12 mouse cellular contexts compared by ENCODE assay signal in genomic region chr12:105545696-105546435, GRCm38 (mm10). TPM values are rescaled to one million over a fixed set of nuclear protein-coding genes. Genes with fewer than 3 reads are reported as not detected.
DNase-seq lines count a peak whose midpoint lies in the region; ATAC-seq and TF ChIP-seq lines count a peak whose summit lies in the region.
"Had no signal": no experiment of that assay in that cellular context is flagged by ENCODE, and none has a peak within 500 bp of the region (broad histone marks: within the 10 kb centered on the region; RNA-seq: fewer than 3 reads in every experiment).

No protein-coding gene starts in this region.

- WGBS in neural tube, embryonic 11.5 days, result 26% methylated on average over 17 of the region's 17 CpGs

- no peak overlapping the region for H3K27ac ChIP-seq in ES-E14 (ENCODE audit: insufficient read depth, low read depth, low read length, poor library complexity, severe bottlenecking)
- no peak overlapping the region for H3K27ac ChIP-seq in neural tube, embryonic 11.5 days (ENCODE audit: low read depth, low read length)

- H3K4me1 ChIP-seq in ES-E14 (ENCODE audit: control insufficient read depth in 2 of 2, insufficient read depth in 2 of 2, low read length in 2 of 2, poor library complexity in 1 of 2), result peaks cover 2 to 9% of the 10 kb centered on the region in 2 experiments; a peak in 3 of 4 replicates
- H3K4me1 ChIP-seq in neural tube, embryonic 11.5 days (ENCODE audit: control insufficient read depth, insufficient read depth, low read length), result no peaks in the 10 kb centered on the region; the same call in 1 of the 2 replicates

- no peak overlapping the region for H3K4me2 ChIP-seq in neural tube, embryonic 11.5 days (ENCODE audit: low read depth)

- peak; percentile 52 to 65 for DNase-seq in lung, adult 18-20 months
- DNase-seq in lung, postnatal 14 days, result no peak
- peak; percentile 56 for DNase-seq in ES-E14 (ENCODE audit: low read depth, low spot score)
- peak; percentile 70 for DNase-seq in embryo, embryonic 10 days (ENCODE audit: low spot score)
- peak; percentile 34 for DNase-seq in neural tube, embryonic 11.5 days (ENCODE audit: low spot score)
- DNase-seq in adrenal gland, postnatal 10 days, result no peak
- no peak for DNase-seq in kidney, adult 18-20 months
- DNase-seq: cerebellum, adult 18-20 months; kidney, postnatal 25 days; thymus, postnatal 36 days had no signal

- H3K9ac ChIP-seq in ES-E14 (ENCODE audit: insufficient read depth, low read depth, low read length, poor library complexity, severe bottlenecking), result no peak overlapping the region
- H3K9ac ChIP-seq in neural tube, embryonic 11.5 days (ENCODE audit: low read length), result no peak overlapping the region; the same call in 1 of the 2 replicates

- peak overlapping the region in 1 of 2 experiments; percentile 8; a peak in 1 of 4 replicates for H3K4me3 ChIP-seq in ES-E14 (ENCODE audit: insufficient read depth in 1 of 2, low read depth in 1 of 2, low read length in 2 of 2, poor library complexity in 1 of 2, severe bottlenecking in 1 of 2)
- H3K4me3 ChIP-seq in neural tube, embryonic 11.5 days (ENCODE audit: low read depth, low read length), result no peak overlapping the region

- no peaks in the 10 kb centered on the region for H3K36me3 ChIP-seq in ES-E14 (ENCODE audit: control insufficient read depth, insufficient read depth, low read length, poor library complexity, severe bottlenecking)
- no peaks in the 10 kb centered on the region for H3K36me3 ChIP-seq in neural tube, embryonic 11.5 days (ENCODE audit: control insufficient read depth, insufficient read depth, low read length)

- in situ Hi-C loops in ES-E14 (cut with MboI; ENCODE audit: low sequenced_read_pairs in 2 of 2, unreplicated experiment in 2 of 2), result no loop called here

- no peaks in the 10 kb centered on the region for H3K27me3 ChIP-seq in neural tube, embryonic 11.5 days (ENCODE audit: control insufficient read depth, insufficient read depth, low read length)

- H3K9me3 ChIP-seq in ES-E14 (ENCODE audit: control insufficient read depth, insufficient read depth, low read depth, low read length), result no peaks in the 10 kb centered on the region
- no peaks in the 10 kb centered on the region for H3K9me3 ChIP-seq in neural tube, embryonic 11.5 days (ENCODE audit: control insufficient read depth, low read length)

- ATAC-seq in neural tube, embryonic 11.5 days (ENCODE audit: insufficient read depth, low FRiP score, low TSS enrichment), result 0 out of 2 replicates have a peak, but pooled peaks have one; percentile 41

TF ChIP-seq in ES-E14, 5 proteins besides CTCF, POLR2A, EP300 and RAD21:
- TF ChIP-seq ZNF384 (IDR thresholded peaks at IDR 0.05; ENCODE audit: low read depth, low read length), result no peak
- TF ChIP-seq HCFC1 (IDR thresholded peaks at IDR 0.05; ENCODE audit: borderline replicate concordance, insufficient read depth, low read length), result no peak
- TF ChIP-seq CHD2 (IDR thresholded peaks at IDR 0.05; ENCODE audit: low read depth, low read length), result no peak
- no peak for TF ChIP-seq ZC3H11A (IDR thresholded peaks at IDR 0.05; ENCODE audit: borderline replicate concordance, low read depth, low read length)
- TF ChIP-seq MAFK (IDR thresholded peaks at IDR 0.05; ENCODE audit: insufficient read depth, low read depth, low read length), result no peak
TF ChIP-seq in ES-E14: peak in this region for 0.

RNA-seq across cellular contexts. Expression of gene Bdkrb2, which starts 17.2 kb away (rescaled TPM):
- total RNA-seq in ES-E14 (2012; rRNA removed), result 1.2 and 2.4 TPM in 2 replicates
- polyA plus RNA-seq in neural tube, embryonic 11.5 days (2014; fragmentation: Nextera tagmentation; extraction: Ambion mirVana), result 0.17 and 0.37 TPM in 2 replicates
- total RNA-seq in adrenal gland, postnatal 10 days (2021), result 10 to 100 TPM in 1 of 2 experiments, 1 to 10 TPM in 1; 7.4 to 11.6 TPM
- total RNA-seq: megakaryocyte progenitor cell, adult 5-6 weeks had no signal

RNA-seq across cellular contexts. Expression of gene Bdkrb1, which starts 57.0 kb away (rescaled TPM):
- total RNA-seq in ES-E14 (2012; rRNA removed), result not detected in 2 replicates
- polyA plus RNA-seq in neural tube, embryonic 11.5 days (2014; fragmentation: Nextera tagmentation; extraction: Ambion mirVana), result 0.23 TPM in 1 of 2 replicates, not detected in the other
- not detected for total RNA-seq in adrenal gland, postnatal 10 days (2021)
- total RNA-seq: left cerebral cortex, postnatal 25 days; megakaryocyte progenitor cell, adult 5-6 weeks had no signal

Comparison
In these comparisons a context has a peak if more than half of its experiments do, and no peak if none do; other contexts are left out.
1. DNase-seq: peak in lung, adult 18-20 months (2 of 2), ES-E14 (single experiment), embryo, embryonic 10 days (single experiment) and neural tube, embryonic 11.5 days (single experiment); none in lung, postnatal 14 days (single experiment), adrenal gland, postnatal 10 days (single experiment) and kidney, adult 18-20 months (single experiment).